Mouse (Mus musculus) bone marrow macrophage, adult 2 months (primary cell): ENCODE data around the gene Hs6st1.

Source experiments
- CTCF ChIP-seq: IDR thresholded peaks from 2 replicates; pipeline ENCODE4 v1.5.1; 2012; ENCODE audit warnings: low read depth, mild to moderate bottlenecking, low read length, moderate library complexity
- POLR2A ChIP-seq: IDR thresholded peaks from 2 replicates; pipeline ENCODE4 v1.6.1; 2012; ENCODE audit warnings: mild to moderate bottlenecking, low read depth, low read length, borderline replicate concordance

- TF ChIP-seq POLR2A (no peak), CTCF (no peak)
Observed at GRCm38 (mm10) chr1:36133647-36134046, 65.4 kb downstream of the Hs6st1 start.
